ENCODE assay signal across 9 mouse cellular contexts in genomic region chr2:4344411-4344810, GRCm38 (mm10).
"Had no signal": no experiment of that assay in that cellular context is flagged by ENCODE, and none has a peak within 500 bp of the region (broad histone marks: within the 10 kb centered on the region; RNA-seq: fewer than 3 reads in every experiment).

No protein-coding gene starts in this region.

- ATAC-seq: liver, postnatal 0 days; midbrain, embryonic 13.5 days; midbrain, embryonic 15.5 days had no signal

- DNase-seq: liver, postnatal 0 days; lung, embryonic 14.5 days; lung, postnatal 10 days; right cerebral cortex, postnatal 14 days; thymus, adult 2 months; thymus, postnatal 25 days; thymus, postnatal 4 days had no signal
